Mouse (Mus musculus): ENCODE data around the gene Vnn3.

The Vnn3 gene

GRCm38 (mm10) chr10:23894601-23895349, 43.5 kb downstream of the Vnn3 start, which contains the start of gene Vnn1:
Gene Vnn1 (plus strand): TSS chr10:23894688.
- no peak for DNase-seq

GRCm38 (mm10) chr10:23895376-23895775, 44.1 kb downstream of the Vnn3 start:
- DNase-seq, result no peak

- no peak for DNase-seq
Measured at GRCm38 (mm10) chr10:23901119-23901518, 49.9 kb downstream of the Vnn3 start.

GRCm38 (mm10) chr10:23905661-23906060, 54.4 kb downstream of the Vnn3 start:
- DNase-seq, result no peak

Measured in cerebellum, adult 11 months (tissue).